Mouse (Mus musculus): Measurements from ENCODE around the gene Enox2. TPM values are rescaled to one million over a fixed set of nuclear protein-coding genes. Genes with fewer than 3 reads are reported as not detected.
"Not testable (repeated sequence)": the region's sequence is repeated elsewhere in the genome, so short reads cannot be mapped to it uniquely, and the experiment has no call there.

The Enox2 gene
- polyA plus RNA-seq, 1 experiment from 2014 or later = 9.6 TPM

GRCm38 (mm10) chrX:49124774-49125429 is 163.2 kb downstream of the Enox2 start:
- Histone ChIP-seq H3K9me3 (no peaks in the 10 kb centered on the region), H3K4me3 (no peak overlapping the region), H3K36me3 (no peaks in the 10 kb centered on the region), H3K27me3 (no peaks in the 10 kb centered on the region), H3K4me1 (replicated peaks) (0 out of 2 replicates have a peak, but pooled peaks cover 4% of the 10 kb centered on the region), H3K4me2 (no peak overlapping the region), H3K27ac (replicated peaks) (no peak overlapping the region), H3K9ac (no peak overlapping the region)
- ATAC-seq (ENCODE audit: low read depth) = no peak
- WGBS = 28% methylated on average over 3 of the region's 3 CpGs

DNA sequence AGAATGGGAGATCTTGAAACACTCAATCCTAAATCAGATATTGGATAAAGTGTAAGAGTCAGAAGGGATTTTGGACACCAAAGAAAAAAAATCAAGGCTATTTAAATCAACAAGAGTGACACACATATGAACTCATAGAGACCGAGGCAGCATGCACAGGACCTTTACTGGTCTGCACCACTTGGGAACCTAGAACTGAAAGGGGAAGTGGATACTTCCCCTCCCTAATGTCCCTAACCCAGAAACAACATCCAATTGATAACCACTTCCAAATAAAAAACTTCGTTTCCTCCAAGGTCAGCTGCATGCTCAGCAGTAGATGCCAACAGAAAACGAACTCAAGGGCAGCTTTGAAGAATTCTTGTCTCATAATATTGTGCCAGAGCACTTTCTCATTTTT is 171.6 kb downstream of the Enox2 start:
- WGBS = 86% methylated on average over 3 of the region's 3 CpGs
- Histone ChIP-seq H3K9me3 (no peaks in the 10 kb centered on the region), H3K9ac (no peak overlapping the region), H3K4me2 (no peak overlapping the region), H3K4me1 (replicated peaks) (no peaks in the 10 kb centered on the region), H3K27me3 (no peaks in the 10 kb centered on the region), H3K36me3 (no peaks in the 10 kb centered on the region), H3K27ac (replicated peaks) (no peak overlapping the region), H3K4me3 (no peak overlapping the region)
- ATAC-seq (ENCODE audit: low read depth) = no peak

- ATAC-seq (ENCODE audit: low read depth) = no peak
- no peaks in the 10 kb centered on the region for H3K9me3 ChIP-seq
- no peak overlapping the region for H3K9ac ChIP-seq
- no peak overlapping the region for H3K4me2 ChIP-seq
- WGBS = 46% methylated on average over 3 of the region's 3 CpGs
- H3K27me3 ChIP-seq = no peaks in the 10 kb centered on the region
- no peaks in the 10 kb centered on the region for H3K36me3 ChIP-seq
- no peak overlapping the region for H3K27ac ChIP-seq (replicated peaks)
- H3K4me3 ChIP-seq = no peak overlapping the region
- no peaks in the 10 kb centered on the region for H3K4me1 ChIP-seq (replicated peaks)
Measured at GRCm38 (mm10) chrX:49112412-49112811, 175.6 kb downstream of the Enox2 start.

DNA sequence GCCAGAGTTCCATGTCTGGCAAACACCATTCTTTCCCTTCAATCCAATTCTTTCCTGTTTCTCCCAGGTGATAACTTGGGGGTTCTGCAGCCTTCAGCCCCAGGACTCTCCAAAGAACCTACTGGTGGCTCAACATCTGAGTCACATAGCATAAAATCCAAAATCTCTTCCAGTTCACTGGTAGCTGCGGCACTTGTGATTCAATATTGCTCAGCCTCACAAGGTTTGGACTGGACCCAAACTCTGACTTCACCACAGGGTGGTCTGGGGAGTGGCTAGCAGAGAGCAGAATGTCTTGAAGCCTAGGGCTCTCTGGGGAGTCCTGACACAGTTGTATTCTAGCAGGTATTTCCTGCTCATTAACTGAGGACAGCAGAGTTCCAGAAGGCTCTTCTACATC is 187.5 kb downstream of the Enox2 start:
- ATAC-seq (ENCODE audit: low read depth); H3K27me3 ChIP-seq; H3K4me2 ChIP-seq; H3K9me3 ChIP-seq; H3K4me1 ChIP-seq (replicated peaks); H3K27ac ChIP-seq (replicated peaks); H3K4me3 ChIP-seq; H3K36me3 ChIP-seq; H3K9ac ChIP-seq: not testable (repeated sequence)
- WGBS = 85% methylated on average over 1 of the region's 1 CpGs

DNA sequence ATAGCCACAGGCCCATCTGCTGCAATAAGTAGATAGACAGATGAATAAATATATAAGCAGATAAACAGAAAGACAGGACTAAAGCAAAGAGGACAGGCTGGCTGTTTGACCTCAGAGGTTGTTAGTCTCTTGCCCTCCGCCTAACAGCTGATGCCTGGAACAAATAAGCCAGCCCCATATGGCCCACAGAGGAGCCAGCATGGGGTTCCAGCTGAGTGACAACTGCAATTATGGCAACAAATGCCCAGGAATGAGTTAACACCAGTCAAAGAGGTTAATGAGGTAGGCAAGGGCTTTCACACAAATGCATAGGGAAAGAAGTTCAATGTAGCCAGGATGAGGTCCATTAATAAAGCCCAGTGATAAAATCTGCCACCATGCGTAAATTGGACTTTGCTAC is 191.8 kb downstream of the Enox2 start:
- no peak overlapping the region for H3K4me2 ChIP-seq
- no peaks in the 10 kb centered on the region for H3K36me3 ChIP-seq
- 40% methylated on average over 2 of the region's 2 CpGs for WGBS
- no peak for ATAC-seq (ENCODE audit: low read depth)
- H3K27ac ChIP-seq (replicated peaks) = no peak overlapping the region
- H3K9ac ChIP-seq = no peak overlapping the region
- H3K27me3 ChIP-seq = no peaks in the 10 kb centered on the region
- no peaks in the 10 kb centered on the region for H3K9me3 ChIP-seq
- no peak overlapping the region for H3K4me3 ChIP-seq
- peaks cover 9% of the 10 kb centered on the region for H3K4me1 ChIP-seq (replicated peaks)

DNA sequence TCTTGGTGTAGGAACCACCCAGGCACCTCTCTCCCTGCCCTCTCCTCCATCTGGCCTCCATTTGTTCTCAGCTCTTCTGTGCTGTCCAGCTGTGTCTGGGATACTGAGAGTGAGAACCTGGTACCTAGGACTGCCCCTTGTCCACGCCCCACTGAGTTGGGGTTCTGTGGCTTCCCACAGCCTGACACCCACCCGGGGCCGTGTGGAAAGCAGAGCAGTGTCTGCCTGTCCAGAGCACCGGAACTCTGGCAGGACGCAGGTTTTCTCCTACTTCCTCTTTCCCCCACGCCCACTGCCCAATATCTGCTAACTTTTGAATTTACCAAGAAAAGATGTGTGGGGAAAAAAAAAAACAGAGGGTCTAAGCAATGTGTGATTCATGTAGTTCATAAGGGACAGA is 213.0 kb downstream of the Enox2 start:
- Histone ChIP-seq H3K9ac (no peak overlapping the region), H3K9me3 (no peaks in the 10 kb centered on the region), H3K27me3 (no peaks in the 10 kb centered on the region), H3K27ac (replicated peaks) (no peak overlapping the region), H3K4me2 (no peak overlapping the region), H3K4me1 (replicated peaks) (no peaks in the 10 kb centered on the region), H3K4me3 (no peak overlapping the region), H3K36me3 (no peaks in the 10 kb centered on the region)
- WGBS = 80% methylated on average over 6 of the region's 6 CpGs
- no peak for ATAC-seq (ENCODE audit: low read depth)

DNA sequence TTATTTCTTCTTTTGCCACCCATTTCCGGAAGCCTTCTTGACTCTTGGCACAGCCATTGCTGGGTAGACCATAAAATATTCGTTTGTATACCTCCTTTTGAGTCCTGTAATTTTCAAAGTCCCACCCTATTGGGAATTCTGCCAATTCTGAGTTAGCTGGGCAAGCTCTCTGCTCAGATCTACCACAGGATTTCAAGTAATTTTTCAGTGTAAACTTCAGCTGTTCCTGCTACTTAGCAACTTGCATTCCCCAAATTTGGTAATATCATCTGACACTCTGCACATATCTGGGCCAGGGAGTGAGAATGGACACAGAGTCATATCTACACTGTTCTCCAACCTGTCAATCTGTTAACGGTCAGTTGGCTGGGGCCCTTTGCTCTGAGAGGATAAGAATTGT is 214.5 kb downstream of the Enox2 start:
- Histone ChIP-seq H3K9ac (no peak overlapping the region), H3K9me3 (no peaks in the 10 kb centered on the region), H3K27me3 (no peaks in the 10 kb centered on the region), H3K4me1 (replicated peaks) (no peaks in the 10 kb centered on the region), H3K4me3 (no peak overlapping the region), H3K27ac (replicated peaks) (no peak overlapping the region), H3K36me3 (no peaks in the 10 kb centered on the region), H3K4me2 (no peak overlapping the region)
- no peak for ATAC-seq (ENCODE audit: low read depth)
- WGBS = 70% methylated on average over 3 of the region's 3 CpGs

- no peak overlapping the region for H3K27ac ChIP-seq (replicated peaks)
- no peak overlapping the region for H3K9ac ChIP-seq
- H3K4me3 ChIP-seq = no peak overlapping the region
- no peaks in the 10 kb centered on the region for H3K36me3 ChIP-seq
- H3K27me3 ChIP-seq = no peaks in the 10 kb centered on the region
- no peaks in the 10 kb centered on the region for H3K9me3 ChIP-seq
- ATAC-seq (ENCODE audit: low read depth) = no peak
- H3K4me2 ChIP-seq = no peak overlapping the region
- no peaks in the 10 kb centered on the region for H3K4me1 ChIP-seq (replicated peaks)
Measured at GRCm38 (mm10) chrX:49045118-49045517, 242.9 kb downstream of the Enox2 start.

DNA sequence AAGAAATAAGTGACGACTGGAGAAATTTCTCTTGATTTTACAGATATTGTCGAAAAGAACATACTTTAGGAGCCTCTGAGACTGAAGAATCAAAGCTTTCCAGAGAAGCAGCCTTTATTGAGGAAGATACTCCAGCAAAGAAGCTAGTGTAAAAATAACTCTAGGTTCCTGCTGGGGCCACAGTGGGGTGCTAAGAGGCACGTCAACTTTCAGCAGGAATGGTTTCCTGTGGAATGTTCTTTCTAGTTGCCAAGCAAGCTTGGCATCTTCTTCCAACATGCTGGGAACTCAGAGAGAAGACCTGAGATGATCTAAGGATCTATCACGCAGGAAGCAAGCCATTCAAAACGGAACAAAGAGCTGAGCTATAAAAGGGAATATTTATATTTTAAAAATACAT is 278.3 kb downstream of the Enox2 start:
- no peak overlapping the region for H3K4me2 ChIP-seq
- no peaks in the 10 kb centered on the region for H3K4me1 ChIP-seq (replicated peaks)
- H3K27ac ChIP-seq (replicated peaks) = no peak overlapping the region
- no peak overlapping the region for H3K9ac ChIP-seq
- 61% methylated on average over 5 of the region's 5 CpGs for WGBS
- H3K36me3 ChIP-seq = no peaks in the 10 kb centered on the region
- H3K9me3 ChIP-seq = no peaks in the 10 kb centered on the region
- H3K4me3 ChIP-seq = no peak overlapping the region
- no peak for ATAC-seq (ENCODE audit: low read depth)
- no peaks in the 10 kb centered on the region for H3K27me3 ChIP-seq

DNA sequence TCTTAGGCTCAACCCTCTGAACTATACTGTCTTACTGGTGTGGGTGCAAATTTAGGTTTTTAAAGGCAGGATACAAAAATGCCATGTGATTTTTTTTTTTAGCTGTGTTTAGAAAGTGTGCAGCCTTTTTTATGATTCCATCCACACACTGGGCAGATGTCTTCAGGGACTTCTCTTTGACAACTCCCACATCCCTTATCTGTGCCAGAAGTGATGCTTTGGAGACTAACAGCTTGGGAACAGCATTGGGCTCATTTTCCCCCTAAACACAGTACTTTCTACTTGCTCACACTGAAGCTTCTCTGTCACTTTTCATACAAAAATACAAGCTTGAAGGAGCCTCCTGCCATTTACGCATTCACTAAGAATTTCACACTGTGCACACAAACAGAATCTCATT is 282.4 kb downstream of the Enox2 start:
- Histone ChIP-seq H3K27ac (replicated peaks) (no peak overlapping the region), H3K9ac (no peak overlapping the region), H3K9me3 (no peaks in the 10 kb centered on the region), H3K4me1 (replicated peaks) (no peaks in the 10 kb centered on the region), H3K36me3 (no peaks in the 10 kb centered on the region), H3K4me3 (no peak overlapping the region), H3K4me2 (no peak overlapping the region), H3K27me3 (no peaks in the 10 kb centered on the region)
- no peak for ATAC-seq (ENCODE audit: low read depth)
- WGBS = 83% methylated on average over 1 of the region's 1 CpGs

DNA sequence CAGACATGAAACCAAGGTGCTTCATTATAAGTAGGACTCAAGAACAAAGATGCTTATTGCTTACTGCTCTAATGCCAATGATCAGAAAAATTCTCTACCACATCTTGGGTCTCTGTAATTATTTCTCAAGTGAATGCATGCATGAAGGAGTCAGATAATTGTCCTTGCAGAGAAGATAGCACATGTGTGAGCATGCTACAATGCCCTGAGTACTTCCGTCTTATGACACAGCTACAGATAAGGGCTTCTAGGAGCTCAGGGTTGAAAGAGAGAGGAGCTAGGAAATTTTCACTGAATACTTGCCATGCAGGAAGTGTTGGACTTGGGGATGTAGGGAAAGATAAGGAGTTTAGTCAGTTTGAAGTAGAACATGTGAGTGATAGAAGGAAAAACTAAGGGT is 285.2 kb downstream of the Enox2 start:
- no peaks in the 10 kb centered on the region for H3K36me3 ChIP-seq
- ATAC-seq (ENCODE audit: low read depth) = no peak
- H3K27ac ChIP-seq (replicated peaks) = no peak overlapping the region
- H3K27me3 ChIP-seq = no peaks in the 10 kb centered on the region
- no peaks in the 10 kb centered on the region for H3K9me3 ChIP-seq
- no peak overlapping the region for H3K4me2 ChIP-seq
- 95% methylated on average over 1 of the region's 1 CpGs for WGBS
- no peaks in the 10 kb centered on the region for H3K4me1 ChIP-seq (replicated peaks)
- no peak overlapping the region for H3K4me3 ChIP-seq
- no peak overlapping the region for H3K9ac ChIP-seq

DNA sequence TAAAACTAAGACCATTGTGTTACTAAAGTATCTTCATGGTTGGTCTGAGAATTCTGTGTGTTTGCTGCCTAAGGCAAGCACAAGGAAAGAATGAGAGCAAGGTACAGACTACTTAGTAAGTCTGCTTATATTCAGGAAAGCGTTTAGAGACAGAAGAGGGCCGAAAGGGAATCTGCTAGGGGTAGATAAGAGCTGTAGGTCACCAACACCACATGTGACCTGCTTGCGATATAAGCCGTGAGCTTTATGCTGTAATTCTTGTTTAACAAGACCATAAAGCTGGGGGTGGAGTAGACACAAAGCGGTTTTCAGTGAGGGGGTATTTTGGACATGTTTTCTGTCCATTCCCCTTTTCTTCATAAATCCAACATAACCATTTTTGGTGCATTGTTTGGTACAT is 302.4 kb downstream of the Enox2 start:
- no peaks in the 10 kb centered on the region for H3K27me3 ChIP-seq
- no peaks in the 10 kb centered on the region for H3K36me3 ChIP-seq
- ATAC-seq (ENCODE audit: low read depth) = no peak
- H3K27ac ChIP-seq (replicated peaks) = no peak overlapping the region
- H3K4me2 ChIP-seq = no peak overlapping the region
- 82% methylated on average over 5 of the region's 5 CpGs for WGBS
- H3K9me3 ChIP-seq = no peaks in the 10 kb centered on the region
- no peak overlapping the region for H3K9ac ChIP-seq
- H3K4me3 ChIP-seq = no peak overlapping the region
- no peaks in the 10 kb centered on the region for H3K4me1 ChIP-seq (replicated peaks)

- no peak overlapping the region for H3K9ac ChIP-seq
- 83% methylated on average over 2 of the region's 2 CpGs for WGBS
- H3K4me2 ChIP-seq = no peak overlapping the region
- no peaks in the 10 kb centered on the region for H3K9me3 ChIP-seq
- no peak overlapping the region for H3K4me3 ChIP-seq
- ATAC-seq (ENCODE audit: low read depth) = no peak
- no peaks in the 10 kb centered on the region for H3K36me3 ChIP-seq
- no peaks in the 10 kb centered on the region for H3K27me3 ChIP-seq
- no peak overlapping the region for H3K27ac ChIP-seq (replicated peaks)
- no peaks in the 10 kb centered on the region for H3K4me1 ChIP-seq (replicated peaks)
Measured at GRCm38 (mm10) chrX:48984451-48984850, 303.6 kb downstream of the Enox2 start.
